Mouse (Mus musculus): ENCODE data around the gene Hnrnpa1.

Gene Hnrnpa1

DNA sequence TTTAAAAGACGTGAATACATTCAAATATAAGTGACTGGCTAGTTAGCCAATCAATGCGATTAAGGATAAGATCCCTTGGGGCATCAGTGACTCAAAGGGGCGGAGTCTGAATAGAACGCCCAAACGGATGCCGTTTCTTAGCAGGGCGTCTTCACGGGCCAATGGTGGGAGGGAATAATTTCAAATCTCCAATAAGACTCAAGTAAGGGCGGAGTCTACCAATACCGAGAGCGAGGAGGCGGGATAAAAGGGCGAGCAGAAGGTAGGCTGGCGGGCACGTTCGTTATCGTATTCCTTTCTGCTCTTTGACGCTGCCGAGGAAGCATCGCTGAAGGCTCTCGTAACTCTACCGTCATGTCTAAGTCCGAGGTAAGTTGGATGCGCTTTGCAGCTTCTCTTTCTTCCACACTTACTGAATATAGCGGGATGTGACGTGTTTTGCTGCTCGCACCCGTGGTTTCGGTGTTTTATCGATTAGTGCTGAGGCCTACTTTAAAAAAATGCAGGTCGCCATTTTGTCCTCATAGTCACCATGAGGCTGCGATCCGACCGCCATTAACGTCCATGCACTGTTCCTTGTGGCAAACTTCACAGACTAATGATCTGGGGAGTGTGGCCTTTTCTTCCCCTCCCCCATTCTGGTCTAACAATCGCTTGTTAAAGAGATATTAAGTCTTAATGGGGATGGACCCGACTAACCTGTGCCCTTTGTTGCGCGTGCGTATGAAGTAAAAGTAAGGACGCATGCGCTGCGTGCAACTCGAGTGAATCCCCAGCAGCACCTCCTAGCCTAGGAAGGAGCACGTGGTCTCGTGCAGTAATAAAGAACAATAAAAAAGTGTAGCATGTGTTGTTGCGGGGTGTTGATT lies at the start of gene Hnrnpa1:
Gene Hnrnpa1, plus strand, starts transcription at position 273 of the 869 bp plus-strand sequence.
- peak; percentile 95 for DNase-seq (ENCODE audit: low spot score)

DNA sequence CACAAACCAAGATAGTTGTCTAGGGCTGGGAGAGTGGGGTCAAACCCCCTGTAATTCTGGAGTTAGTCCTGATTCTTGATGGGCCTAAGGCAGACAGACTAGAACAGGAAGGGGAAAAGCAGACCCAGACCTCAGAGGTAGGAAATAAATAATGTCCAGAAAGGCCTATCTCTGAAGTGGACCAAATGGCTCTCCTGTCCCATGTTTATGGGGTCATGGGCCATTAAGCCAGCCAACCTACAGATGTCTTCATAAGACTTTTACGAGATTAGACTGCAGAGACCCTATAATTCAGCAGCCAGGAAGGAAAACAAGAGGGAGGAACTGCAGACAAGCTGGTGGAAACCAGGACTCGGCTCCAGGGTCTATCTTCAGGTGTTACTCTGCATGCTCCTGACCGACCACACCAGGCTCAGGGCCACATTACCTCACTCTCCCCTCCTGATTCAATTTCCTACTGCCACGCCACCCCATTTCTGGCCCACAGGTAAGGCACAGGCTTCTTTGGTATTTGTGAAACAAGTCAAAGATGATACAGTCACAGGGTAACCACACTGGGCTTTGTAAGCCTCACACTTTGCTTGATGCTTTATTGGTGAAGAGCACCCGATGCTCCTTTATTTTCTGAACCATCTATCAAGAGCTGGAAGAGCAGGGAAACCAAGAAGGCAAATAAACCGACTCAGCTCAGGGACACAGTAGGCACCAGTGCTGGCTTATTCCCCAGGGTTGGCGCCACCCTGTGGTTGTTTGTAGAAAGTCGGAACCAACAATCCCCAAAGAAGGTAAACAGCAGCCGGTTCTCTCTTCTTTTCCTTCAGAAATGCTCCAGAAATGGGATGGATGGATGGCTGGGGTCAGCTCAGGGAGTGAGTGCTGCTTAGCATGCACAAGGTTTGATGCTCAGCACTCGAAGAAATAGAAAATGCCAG lies 49.4 kb upstream of the Hnrnpa1 start:
- DNase-seq (ENCODE audit: low spot score) = no peak

DNA sequence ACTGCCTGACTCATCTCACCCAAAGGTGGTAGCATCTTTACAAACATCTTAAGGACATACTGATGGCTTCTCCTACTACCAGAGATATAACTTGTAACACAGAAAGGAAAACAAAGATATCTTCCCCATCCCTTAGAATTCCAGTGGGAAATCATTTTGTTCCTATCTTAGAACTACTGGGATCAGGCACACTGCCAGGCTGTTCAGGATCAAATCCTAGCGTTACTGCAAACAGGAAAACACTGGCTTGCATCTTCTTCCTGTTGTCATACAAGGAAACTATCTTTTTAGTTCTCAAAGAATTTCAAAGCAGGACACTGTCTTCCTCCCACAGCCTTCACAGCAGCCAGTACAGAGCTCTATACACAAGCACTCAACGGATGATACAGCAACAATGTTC lies 46.6 kb upstream of the Hnrnpa1 start:
- DNase-seq (ENCODE audit: low spot score) = no peak

DNA sequence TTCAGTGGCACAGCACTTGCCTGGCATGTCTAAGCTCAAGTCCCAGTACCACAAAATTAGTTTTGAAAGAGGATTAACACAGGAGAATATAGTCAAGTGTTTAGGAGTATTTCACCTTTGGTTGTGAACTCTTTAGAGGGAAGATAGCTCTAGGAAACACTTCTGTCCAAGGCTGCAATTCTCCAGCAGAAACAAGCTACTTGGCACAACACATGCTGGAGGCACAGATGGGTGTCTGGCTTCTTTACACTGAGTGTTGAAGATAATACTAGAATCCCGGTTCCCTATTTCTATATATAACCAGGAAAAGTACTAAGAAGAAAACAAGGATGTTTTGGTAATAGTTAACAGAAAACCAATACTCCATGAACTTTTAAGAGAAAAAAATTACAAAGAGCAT lies 43.4 kb upstream of the Hnrnpa1 start:
- no peak for DNase-seq (ENCODE audit: low spot score)

DNA sequence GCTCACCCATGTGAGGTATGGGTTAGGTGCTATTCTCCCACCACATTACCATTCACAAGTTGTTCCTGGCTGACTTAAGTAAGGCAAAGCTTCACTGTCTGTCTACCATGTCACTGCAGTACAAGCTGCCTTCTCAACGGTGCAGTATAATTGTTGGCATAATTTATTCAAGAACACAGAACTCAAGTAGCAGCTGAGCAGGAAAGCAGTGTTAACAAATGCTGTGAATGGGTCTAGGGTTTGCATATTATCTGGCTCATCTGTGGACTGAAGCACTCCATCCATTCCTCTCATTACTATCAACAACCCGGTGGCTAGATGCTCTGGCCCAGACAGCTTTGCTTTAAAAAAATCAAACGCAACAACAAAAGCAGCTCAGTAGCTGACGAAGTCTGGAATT lies 42.4 kb upstream of the Hnrnpa1 start:
- DNase-seq (ENCODE audit: low spot score) = no peak

DNA sequence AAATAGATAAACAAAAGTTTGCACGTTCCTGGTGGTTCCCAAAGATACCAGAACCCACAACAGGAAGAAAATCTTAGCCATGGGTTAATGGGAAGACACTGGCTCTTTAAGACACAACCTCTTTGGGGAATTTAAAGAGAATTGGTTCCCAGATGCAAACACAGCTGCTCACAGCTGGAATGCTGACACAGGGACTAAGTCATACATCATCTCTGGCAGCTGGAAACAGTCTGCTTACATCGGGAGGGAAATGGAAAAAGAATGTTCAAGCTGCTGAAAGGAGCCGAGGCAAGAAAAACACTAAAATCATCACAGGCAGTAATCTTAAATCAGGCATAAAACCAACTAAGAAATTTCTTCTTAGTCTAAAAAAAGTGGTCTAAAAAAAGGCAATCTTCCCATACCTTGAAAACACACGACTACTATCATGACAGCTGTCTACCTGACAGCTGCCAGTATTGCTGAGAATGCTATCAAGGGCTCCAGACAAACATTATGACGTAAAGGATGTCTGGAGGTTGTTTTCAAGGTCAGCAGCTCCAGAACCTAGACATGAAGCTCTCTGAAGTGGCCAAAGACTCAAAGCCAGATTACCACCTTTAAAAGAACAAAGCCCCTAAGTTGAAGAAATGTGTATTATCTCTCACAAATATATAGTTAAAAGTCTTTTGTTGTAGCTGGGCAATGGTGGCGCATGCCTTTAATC lies 38.0 kb upstream of the Hnrnpa1 start:
- DNase-seq (ENCODE audit: low spot score) = no peak

DNA sequence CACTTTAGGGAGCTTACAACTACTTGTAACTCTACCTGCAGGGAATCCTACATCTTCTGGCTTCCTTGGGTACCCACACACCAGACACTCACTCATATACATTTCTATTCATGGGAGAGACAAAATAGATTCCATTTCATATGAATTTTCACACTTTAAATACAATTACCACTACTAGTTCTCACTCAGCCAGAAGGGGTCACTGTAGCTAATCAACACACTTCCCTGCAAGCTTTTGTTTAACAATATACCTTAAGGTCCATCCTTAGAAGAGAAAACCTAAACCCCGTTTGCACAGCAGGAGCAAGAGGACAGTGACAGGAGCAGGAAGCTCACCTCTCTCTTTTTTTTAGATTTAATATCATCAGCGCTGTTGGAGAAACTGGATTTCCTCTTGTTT lies 35.1 kb upstream of the Hnrnpa1 start:
- no peak for DNase-seq (ENCODE audit: low spot score)

DNA sequence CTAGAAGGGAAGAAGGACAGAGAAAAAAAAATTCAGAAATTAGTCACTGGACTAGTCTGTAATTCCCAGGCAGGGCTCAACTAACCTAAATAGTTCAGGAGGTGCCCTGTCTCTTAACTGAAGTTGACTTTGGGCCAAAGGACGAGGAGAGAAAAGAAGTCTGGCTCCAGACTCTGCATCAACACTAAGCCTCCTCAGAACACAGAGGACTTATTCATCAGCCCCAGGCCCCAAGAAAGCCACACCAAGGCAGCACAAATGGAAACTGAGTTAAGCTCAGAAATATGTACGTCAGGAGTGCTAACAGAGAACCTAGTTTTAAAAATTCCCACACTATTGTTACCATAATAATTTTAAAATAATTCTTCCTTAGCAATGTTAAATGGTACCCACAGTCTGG lies 26.1 kb upstream of the Hnrnpa1 start:
- no peak for DNase-seq (ENCODE audit: low spot score)

DNA sequence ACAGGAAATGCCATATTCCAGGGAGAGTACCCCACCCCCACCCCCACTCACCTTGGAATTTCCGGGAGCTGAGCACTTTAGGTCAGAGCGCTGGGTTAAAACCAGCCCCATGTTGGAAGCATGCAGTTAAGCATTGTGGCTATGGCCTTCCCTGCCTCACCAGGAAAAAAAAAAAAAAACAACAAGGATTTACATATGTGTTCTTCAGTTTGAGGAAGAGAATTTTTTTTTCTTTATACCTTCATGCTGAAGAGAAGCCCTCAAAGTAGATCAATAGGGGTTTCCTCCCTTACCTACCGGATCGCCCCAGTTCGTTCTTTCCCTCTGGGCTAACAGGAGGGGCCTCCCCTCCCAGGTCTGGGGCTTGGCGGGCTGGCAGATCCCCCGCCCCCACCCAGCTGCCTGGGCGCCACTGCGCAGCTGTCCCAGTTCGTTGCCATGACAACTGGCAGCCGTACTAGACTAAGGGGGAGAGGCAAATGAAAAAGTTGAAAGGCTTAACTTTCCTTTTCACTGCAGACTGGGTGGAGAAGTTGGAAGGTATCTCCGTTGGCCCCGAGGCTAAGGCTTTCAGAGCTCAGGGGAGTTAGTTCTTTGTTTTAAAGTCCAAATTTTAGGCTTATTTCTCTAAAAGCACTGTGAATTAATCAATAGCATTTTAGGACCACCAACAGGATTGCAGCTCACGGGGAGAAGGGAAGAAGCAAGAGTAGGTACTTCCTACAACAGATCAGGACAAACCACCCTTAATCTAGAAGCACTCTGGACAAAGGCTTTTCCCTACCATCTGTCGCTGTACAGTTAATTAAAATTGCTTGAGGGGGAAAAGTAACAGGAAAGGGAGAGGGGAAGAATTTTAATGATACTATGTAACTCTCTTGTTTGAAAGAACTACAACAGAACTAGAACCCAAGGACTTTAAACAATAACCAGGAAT lies 25.0 kb upstream of the Hnrnpa1 start:
- DNase-seq (ENCODE audit: low spot score) = peak; percentile 90

DNA sequence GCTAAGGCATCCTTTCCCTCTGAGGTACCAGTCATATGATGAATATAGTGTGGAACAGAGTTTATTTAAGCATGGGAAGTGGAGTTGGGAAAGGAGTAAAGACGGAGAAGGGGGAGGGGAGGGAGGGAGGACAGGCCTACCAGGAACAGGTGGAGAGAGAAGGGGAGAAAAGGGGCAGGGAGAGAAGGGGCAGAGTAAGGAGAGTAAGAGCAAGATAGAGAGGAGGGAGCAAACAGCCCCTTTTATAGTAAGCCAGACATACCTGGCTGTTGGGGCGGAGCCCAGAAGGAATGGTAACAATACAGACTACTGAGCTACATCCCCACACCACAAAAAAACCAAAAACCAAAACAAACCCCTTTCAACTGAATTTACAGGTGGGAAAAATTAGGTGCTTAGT lies 24.2 kb upstream of the Hnrnpa1 start:
- no peak for DNase-seq (ENCODE audit: low spot score)

DNA sequence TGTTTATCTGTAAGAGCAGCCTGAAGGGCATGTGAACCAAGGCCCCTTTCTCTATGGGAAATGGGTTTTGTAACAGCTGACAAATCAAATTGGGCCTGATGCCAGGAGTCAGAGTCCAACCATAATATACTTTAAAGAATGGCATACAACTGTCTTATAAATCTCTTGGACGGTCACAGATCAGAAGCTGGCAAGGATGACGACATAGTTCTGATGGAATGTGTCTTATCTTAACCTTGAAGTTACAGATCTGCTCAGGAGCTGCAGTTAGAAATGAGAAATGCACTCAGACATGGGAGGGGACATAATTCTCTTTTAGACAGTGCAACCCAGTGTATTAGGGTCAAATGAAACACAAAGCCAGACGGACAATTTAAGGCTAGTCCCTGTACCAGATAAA lies 19.4 kb upstream of the Hnrnpa1 start:
- peak; percentile 34 for DNase-seq (ENCODE audit: low spot score)

DNA sequence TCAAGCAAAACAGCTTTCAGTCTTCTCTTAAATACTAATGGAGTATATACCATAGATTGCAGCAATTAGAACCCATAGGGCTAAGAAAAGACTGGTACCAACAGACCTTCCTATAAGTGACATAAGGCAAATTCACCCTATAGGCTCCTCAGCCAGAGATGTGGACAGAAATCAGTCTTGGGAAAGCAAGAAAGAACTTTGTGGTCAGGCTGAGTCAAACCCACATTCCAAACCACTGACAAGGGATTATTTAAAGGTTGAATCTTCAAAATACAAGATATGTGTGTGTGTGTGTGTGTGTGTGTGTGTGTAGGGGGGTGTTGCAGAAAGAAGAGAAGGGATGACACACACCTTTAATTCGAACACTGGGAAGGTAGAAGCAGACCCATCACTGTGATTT lies 18.8 kb upstream of the Hnrnpa1 start:
- no peak for DNase-seq (ENCODE audit: low spot score)

DNA sequence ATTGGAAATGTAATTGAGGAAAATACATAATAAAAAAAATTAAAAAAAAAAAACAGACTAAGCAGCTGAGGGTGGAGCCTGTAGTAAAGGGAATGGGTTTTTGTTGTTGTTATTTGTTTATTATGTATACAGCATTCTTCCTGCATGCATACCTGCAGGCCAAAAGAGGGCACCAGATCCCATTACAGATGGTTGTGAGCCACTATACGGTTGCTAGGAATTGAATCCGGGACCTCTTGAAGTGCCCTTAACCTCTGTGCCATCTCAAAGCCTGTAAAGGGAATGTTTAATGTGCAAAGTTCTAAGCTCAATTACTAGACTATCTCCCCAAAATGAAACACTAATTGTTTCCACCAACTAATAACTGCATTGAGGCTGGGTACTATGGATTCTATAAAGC lies 16.1 kb upstream of the Hnrnpa1 start:
- DNase-seq (ENCODE audit: low spot score) = no peak

DNA sequence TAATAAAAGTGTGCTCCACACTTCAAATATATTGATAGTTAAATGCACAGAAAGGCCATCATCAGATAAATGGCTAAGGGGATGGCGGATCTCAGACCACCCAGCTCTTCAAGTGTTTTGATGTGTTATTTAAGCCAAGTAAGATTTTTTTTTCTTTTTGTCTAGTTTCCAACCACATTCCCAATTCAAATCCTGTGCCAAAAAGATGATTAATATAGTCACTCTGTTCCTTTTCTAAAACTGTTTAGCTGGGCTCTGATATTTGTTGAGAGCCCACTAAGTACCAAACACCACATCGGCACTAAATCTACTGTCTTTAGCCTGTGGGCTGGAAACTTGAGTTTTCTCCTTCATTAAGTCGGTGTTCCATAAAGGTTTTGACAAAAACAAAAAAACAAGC lies 13.2 kb upstream of the Hnrnpa1 start:
- no peak for DNase-seq (ENCODE audit: low spot score)

DNA sequence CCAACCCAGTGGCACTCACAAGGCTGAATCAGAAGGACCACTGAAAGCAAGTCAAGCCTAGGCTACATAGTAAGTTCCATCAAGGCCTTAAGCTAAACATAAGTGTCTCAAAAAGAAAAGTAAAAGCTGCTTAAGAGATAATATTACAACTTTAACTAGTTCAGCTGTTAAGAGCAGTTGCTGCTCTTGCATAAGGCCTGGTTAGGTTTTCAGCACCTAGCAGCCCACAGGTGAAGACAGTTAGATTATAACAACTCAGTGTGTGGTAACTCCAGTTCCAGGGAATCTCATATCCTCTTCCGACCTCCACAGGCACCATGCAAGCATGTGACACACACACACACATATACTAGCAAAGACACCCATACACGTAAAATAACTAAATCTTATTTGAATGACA lies 12.7 kb upstream of the Hnrnpa1 start:
- DNase-seq (ENCODE audit: low spot score) = no peak

DNA sequence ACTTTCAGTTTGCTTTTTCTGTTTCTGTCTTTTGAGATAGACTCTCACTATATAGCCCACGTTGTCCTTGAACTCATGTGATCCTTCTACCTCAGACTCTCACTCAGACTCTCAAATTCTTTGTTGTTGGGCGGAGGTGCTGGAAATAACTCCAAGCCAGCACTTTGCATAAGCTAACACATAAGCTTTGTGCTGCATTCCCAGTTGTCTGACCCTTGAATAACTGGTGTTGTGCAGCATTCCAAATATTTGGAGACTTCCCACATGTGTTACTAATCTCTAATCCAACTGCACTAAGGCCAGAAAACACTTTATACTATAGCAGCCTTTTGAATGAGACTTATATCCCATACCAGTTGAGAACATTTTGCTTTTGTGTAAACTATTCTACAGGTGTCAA lies 11.3 kb upstream of the Hnrnpa1 start:
- DNase-seq (ENCODE audit: low spot score) = no peak

DNA sequence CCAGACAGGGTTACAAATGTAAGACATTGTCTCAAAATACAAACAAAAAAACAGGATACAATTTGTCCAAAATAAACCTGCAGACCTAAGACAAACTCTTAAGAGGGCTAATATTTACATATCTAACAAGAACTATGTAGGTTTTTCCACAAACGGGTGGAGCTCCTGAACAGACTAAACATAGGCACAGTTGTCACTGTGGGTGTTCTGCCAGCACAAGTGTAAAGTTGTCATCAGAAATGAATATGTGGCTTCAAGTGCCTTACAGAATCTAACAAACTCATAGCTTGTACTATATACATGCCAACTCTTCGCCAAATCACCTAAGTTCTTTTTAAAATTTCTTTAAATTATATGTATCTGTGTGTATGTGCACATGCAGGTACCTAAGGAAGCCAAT lies 7.1 kb upstream of the Hnrnpa1 start:
- no peak for DNase-seq (ENCODE audit: low spot score)

DNA sequence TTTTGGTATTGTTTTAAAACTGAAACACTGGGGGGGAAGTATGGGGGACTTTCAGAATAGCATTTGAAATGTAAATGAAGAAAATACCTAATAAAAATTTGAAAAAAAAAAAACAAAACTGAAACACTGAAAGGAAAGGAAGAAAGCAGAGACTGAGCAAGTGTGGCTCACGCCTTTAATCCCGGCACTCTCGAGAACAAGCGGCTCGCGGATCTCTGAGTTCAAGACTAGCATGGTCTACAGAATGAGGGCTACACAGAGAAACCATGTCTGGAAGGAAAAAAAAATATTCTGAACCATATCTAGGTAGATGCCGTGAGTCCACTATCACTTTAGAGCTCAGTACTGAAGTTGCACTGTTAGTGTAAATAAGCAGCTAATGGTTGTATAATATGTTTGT lies 2.9 kb upstream of the Hnrnpa1 start:
- no peak for DNase-seq (ENCODE audit: low spot score)

DNA sequence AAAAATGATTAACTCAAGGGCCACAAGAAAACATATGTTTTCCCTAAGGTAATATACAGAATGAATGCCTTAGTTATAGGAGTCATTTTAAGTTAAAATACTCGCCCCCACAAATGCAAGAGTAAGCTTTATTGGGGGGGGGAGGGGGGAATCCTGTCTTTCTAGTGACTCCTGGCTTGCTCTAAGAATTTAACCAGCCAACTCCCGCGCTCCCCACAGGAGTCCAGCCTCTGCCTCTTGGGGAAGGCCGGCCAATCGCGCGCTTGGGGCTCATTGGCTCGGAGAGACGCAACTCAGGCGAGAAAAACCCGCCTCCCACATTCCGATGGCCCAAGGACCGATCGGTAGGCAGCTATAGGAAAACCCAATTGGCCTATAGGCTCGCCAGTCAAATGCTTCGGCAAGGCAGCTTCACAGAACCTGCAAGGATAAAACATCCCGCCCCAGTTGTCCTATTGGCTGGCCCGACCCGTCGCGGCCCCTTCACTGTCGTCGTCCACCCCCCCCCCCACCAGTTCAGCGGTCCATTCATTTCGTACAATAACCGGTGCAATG lies 1.0 kb upstream of the Hnrnpa1 start:
- DNase-seq (ENCODE audit: low spot score) = peak; percentile 94

DNA sequence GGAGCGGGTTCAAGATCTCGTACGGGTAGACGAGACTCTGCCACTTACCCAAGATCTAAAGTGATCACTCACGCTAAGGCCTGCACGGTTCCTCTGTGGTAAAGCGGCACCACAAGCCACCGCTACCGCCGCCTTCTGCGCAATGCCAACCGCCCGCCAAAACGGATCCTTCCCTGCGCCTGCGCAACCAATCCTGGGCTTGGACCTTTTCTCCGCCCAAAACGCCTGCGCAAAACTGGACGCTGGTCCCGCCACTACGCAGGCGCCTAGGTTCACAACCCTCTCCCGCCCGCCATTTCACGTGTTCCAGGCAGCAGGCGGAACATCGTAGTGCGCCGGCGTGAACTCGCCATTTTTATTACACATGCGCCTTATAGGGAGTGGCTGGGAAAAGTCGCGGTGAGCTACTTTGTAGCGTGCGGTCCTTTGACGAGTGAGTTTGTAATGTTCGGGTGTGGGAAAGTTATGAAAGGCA lies 510 bp upstream of the Hnrnpa1 start, which contains the start of gene Cbx5:
Gene Cbx5, minus strand, starts transcription at position 132 of the 475 bp plus-strand sequence.
- DNase-seq (ENCODE audit: low spot score) = peak; percentile 98
